Mouse (Mus musculus): ENCODE data around the gene Cyp2f2. TPM values are rescaled to one million over a fixed set of nuclear protein-coding genes. Genes with fewer than 3 reads are reported as not detected.

The Cyp2f2 gene
- polyA plus RNA-seq, 1 experiment from 2014 or later: 108 TPM

DNA sequence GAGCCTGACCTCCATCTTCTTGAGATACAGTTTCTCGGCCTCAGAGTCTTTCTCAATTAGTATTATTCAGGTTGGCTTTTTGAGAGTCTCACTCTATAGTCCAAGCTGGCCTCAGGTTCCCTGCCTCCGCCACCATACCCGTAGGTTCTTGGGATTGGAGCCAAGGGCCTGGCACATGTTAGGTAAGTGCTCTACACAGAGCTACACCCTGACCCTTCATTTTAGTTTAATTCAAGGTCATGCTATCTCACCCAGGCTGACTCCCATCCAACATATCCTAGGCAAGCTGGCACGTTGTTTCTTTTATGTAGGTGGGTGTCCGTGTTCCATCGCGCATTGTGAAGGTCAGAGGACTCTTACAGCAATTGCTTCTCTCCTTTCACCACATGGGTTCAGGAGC, 55.2 kb downstream of the Cyp2f2 start:
- Histone ChIP-seq H3K36me3 (ENCODE audit: control insufficient read depth, insufficient read depth, low read length) (peaks cover 10% of the 10 kb centered on the region; the same call in 1 of the 2 replicates), H3K9me3 (ENCODE audit: control insufficient read depth, low read length) (no peaks in the 10 kb centered on the region), H3K27ac (replicated peaks) (no peak overlapping the region), H3K4me3 (ENCODE audit: low read depth, low read length) (no peak overlapping the region), H3K27me3 (ENCODE audit: control insufficient read depth, insufficient read depth, low read length) (no peaks in the 10 kb centered on the region), H3K9ac (ENCODE audit: low read length) (no peak overlapping the region), H3K4me2 (replicated peaks; ENCODE audit: low read depth) (no peak overlapping the region), H3K4me1 (replicated peaks; ENCODE audit: control insufficient read depth, insufficient read depth) (no peaks in the 10 kb centered on the region; the same call in 1 of the 2 replicates)
- ATAC-seq (ENCODE audit: low FRiP score, low TSS enrichment): no peak
- WGBS: 90% methylated on average over 7 of the region's 7 CpGs
- DNase-seq (ENCODE audit: low spot score): no peak
- no peak for TF ChIP-seq EP300 (optimal IDR thresholded peaks at IDR 0.05)
- no peak for TF ChIP-seq CTCF (IDR thresholded peaks at IDR 0.05; ENCODE audit: low read depth)

- TF ChIP-seq EP300 (optimal IDR thresholded peaks at IDR 0.05) (no peak), CTCF (IDR thresholded peaks at IDR 0.05; ENCODE audit: low read depth) (no peak)
- Histone ChIP-seq H3K27ac (replicated peaks) (peak overlapping the region; percentile 93), H3K36me3 (ENCODE audit: control insufficient read depth, insufficient read depth, low read length) (peaks cover 6% of the 10 kb centered on the region; the same call in 1 of the 2 replicates), H3K27me3 (ENCODE audit: control insufficient read depth, insufficient read depth, low read length) (no peaks in the 10 kb centered on the region), H3K4me2 (replicated peaks; ENCODE audit: low read depth) (peak overlapping the region; percentile 55), H3K9ac (ENCODE audit: low read length) (peak overlapping the region; percentile 68), H3K4me3 (ENCODE audit: low read depth, low read length) (peak overlapping the region; percentile 72), H3K4me1 (replicated peaks; ENCODE audit: control insufficient read depth, insufficient read depth) (no peaks in the 10 kb centered on the region; the same call in 1 of the 2 replicates), H3K9me3 (ENCODE audit: control insufficient read depth, low read length) (no peaks in the 10 kb centered on the region)
- ATAC-seq (ENCODE audit: low FRiP score, low TSS enrichment) (0 out of 2 replicates have a peak, but pooled peaks have one; percentile 1), DNase-seq (ENCODE audit: low spot score) (no peak)
- 15% methylated on average over 4 of the region's 4 CpGs for WGBS
Observed at GRCm38 (mm10) chr7:27177942-27178323, 58.2 kb downstream of the Cyp2f2 start.

GRCm38 (mm10) chr7:27178324-27179216, 58.9 kb downstream of the Cyp2f2 start, which contains the start of gene Rab4b:
TSS of gene Rab4b (minus strand) at chr7:27178896.
- ATAC-seq (ENCODE audit: low FRiP score, low TSS enrichment) (peak; percentile 98), DNase-seq (ENCODE audit: low spot score) (peak; percentile 100)
- H3K27ac ChIP-seq (replicated peaks): peak within 1 kb of the TSS; percentile 93
- peak within 1 kb of the TSS; percentile 72 for H3K4me3 ChIP-seq (ENCODE audit: low read depth, low read length)
- peak within 1 kb of the TSS; percentile 55 for H3K4me2 ChIP-seq (replicated peaks; ENCODE audit: low read depth)
- under 1% methylated on average over 50 of the region's 53 CpGs for WGBS
- H3K9me3 ChIP-seq (ENCODE audit: control insufficient read depth, low read length): no peaks in the 10 kb centered on the region
- H3K4me1 ChIP-seq (replicated peaks; ENCODE audit: control insufficient read depth, insufficient read depth): no peaks in the 10 kb centered on the region; the same call in 1 of the 2 replicates
- H3K36me3 ChIP-seq (ENCODE audit: control insufficient read depth, insufficient read depth, low read length): peaks cover 4% of the 10 kb centered on the region; the same call in 1 of the 2 replicates
- TF ChIP-seq EP300 (optimal IDR thresholded peaks at IDR 0.05) (peak; percentile 50), CTCF (IDR thresholded peaks at IDR 0.05; ENCODE audit: low read depth) (peak; percentile 79)
- no peaks in the 10 kb centered on the region for H3K27me3 ChIP-seq (ENCODE audit: control insufficient read depth, insufficient read depth, low read length)
- H3K9ac ChIP-seq (ENCODE audit: low read length): peak within 1 kb of the TSS; percentile 68

GRCm38 (mm10) chr7:27179217-27179918, 59.7 kb downstream of the Cyp2f2 start:
- ATAC-seq (ENCODE audit: low FRiP score, low TSS enrichment) (no peak), DNase-seq (ENCODE audit: low spot score) (no peak)
- WGBS: 41% methylated on average over 16 of the region's 16 CpGs
- Histone ChIP-seq H3K4me1 (replicated peaks; ENCODE audit: control insufficient read depth, insufficient read depth) (no peaks in the 10 kb centered on the region; the same call in 1 of the 2 replicates), H3K27ac (replicated peaks) (peak overlapping the region; percentile 67), H3K4me2 (replicated peaks; ENCODE audit: low read depth) (peak overlapping the region; percentile 52), H3K36me3 (ENCODE audit: control insufficient read depth, insufficient read depth, low read length) (no peaks in the 10 kb centered on the region; the same call in none of the 2 replicates), H3K9me3 (ENCODE audit: control insufficient read depth, low read length) (no peaks in the 10 kb centered on the region), H3K9ac (ENCODE audit: low read length) (0 out of 2 replicates have a peak overlapping the region, but pooled peaks have one; percentile 9), H3K4me3 (ENCODE audit: low read depth, low read length) (peak overlapping the region; percentile 72), H3K27me3 (ENCODE audit: control insufficient read depth, insufficient read depth, low read length) (no peaks in the 10 kb centered on the region)
- TF ChIP-seq EP300 (optimal IDR thresholded peaks at IDR 0.05): no peak
- TF ChIP-seq CTCF (IDR thresholded peaks at IDR 0.05; ENCODE audit: low read depth): no peak

DNA sequence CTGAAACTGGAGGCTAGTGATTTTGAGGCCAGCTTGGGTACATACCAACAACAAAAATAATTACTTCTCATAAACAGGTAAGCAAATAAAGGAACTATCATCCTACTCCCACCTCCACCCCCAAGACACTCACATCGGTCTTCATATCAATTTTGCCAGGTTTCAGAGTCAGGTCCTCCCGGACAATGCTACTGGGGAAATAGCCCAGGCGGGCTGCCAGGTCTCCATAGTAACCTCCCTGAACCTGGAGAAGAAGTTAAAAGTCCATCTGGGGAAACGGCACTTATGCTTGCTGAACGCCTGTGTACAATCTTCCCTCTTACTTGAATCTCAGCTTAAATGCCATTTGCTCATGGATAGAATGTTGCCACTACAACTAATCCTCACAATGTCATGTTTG, 60.3 kb downstream of the Cyp2f2 start:
- WGBS: 33% methylated on average over 5 of the region's 5 CpGs
- no peak overlapping the region for H3K4me2 ChIP-seq (replicated peaks; ENCODE audit: low read depth)
- H3K4me1 ChIP-seq (replicated peaks; ENCODE audit: control insufficient read depth, insufficient read depth): no peaks in the 10 kb centered on the region; the same call in 1 of the 2 replicates
- no peak overlapping the region for H3K9ac ChIP-seq (ENCODE audit: low read length)
- H3K27ac ChIP-seq (replicated peaks): no peak overlapping the region
- peak; percentile 64 for DNase-seq (ENCODE audit: low spot score)
- TF ChIP-seq CTCF (IDR thresholded peaks at IDR 0.05; ENCODE audit: low read depth) (no peak), EP300 (optimal IDR thresholded peaks at IDR 0.05) (no peak)
- no peak for ATAC-seq (ENCODE audit: low FRiP score, low TSS enrichment)
- H3K27me3 ChIP-seq (ENCODE audit: control insufficient read depth, insufficient read depth, low read length): no peaks in the 10 kb centered on the region
- peaks cover 2% of the 10 kb centered on the region; the same call in 1 of the 2 replicates for H3K36me3 ChIP-seq (ENCODE audit: control insufficient read depth, insufficient read depth, low read length)
- no peaks in the 10 kb centered on the region for H3K9me3 ChIP-seq (ENCODE audit: control insufficient read depth, low read length)
- H3K4me3 ChIP-seq (ENCODE audit: low read depth, low read length): no peak overlapping the region
